Mouse (Mus musculus) left cerebral cortex, postnatal 36 days (tissue): ENCODE measurements around the gene Camk1d. TPM values are rescaled to one million over a fixed set of nuclear protein-coding genes. Genes with fewer than 3 reads are reported as not detected.
"Not testable (repeated sequence)": the region's sequence is repeated elsewhere in the genome, so short reads cannot be mapped to it uniquely, and the experiment has no call there.

Experiments
- DNase-seq, 2 experiments: peaks; one replicate each; pipeline ENCODE4 v3.0.0; 2021 to 2022; ENCODE audit warnings: low spot score in 2 of 2, mixed read lengths in 1 of 2
- intact Hi-C: fragments of 180-260 bp; cut with DNase I; formaldehyde crosslinking; loops from one replicate; pipeline ENCODE4 v1.15.1; 2025
- total RNA-seq, 2 experiments: library from RNA; stranded (reverse); gene quantifications; 2 replicates each; pipeline ENCODE4 v1.2.3; 2021

The Camk1d gene
- total RNA-seq, 2 experiments from 2014 or later = 121 to 124 TPM

- DNase-seq = no peak
- intact Hi-C loops = loop anchor here (10.0 kb wide), 1 partner anchor 141 kb away; no protein-coding TSS in a partner anchor
These were observed 118.7 kb downstream of the Camk1d start for GRCm38 (mm10) chr2:5595356-5596191.

GRCm38 (mm10) chr2:5592461-5593136 is 121.7 kb downstream of the Camk1d start:
- no peak for DNase-seq
- intact Hi-C loops = loop anchor here (10.0 kb wide), 1 partner anchor 138 kb away; no protein-coding TSS in a partner anchor

GRCm38 (mm10) chr2:5590074-5590473 is 124.2 kb downstream of the Camk1d start:
- intact Hi-C loops = loop anchor here (10.0 kb wide), 1 partner anchor 135 kb away; no protein-coding TSS in a partner anchor
- no peak for DNase-seq

GRCm38 (mm10) chr2:5589163-5589562 is 125.2 kb downstream of the Camk1d start:
- no peak for DNase-seq
- intact Hi-C loops = no loop called here

GRCm38 (mm10) chr2:5588329-5588982 is 125.9 kb downstream of the Camk1d start:
- intact Hi-C loops = no loop called here
- no peak for DNase-seq

GRCm38 (mm10) chr2:5584318-5585027 is 129.8 kb downstream of the Camk1d start:
- intact Hi-C loops = no loop called here
- DNase-seq = no peak

- intact Hi-C loops = no loop called here
- no peak for DNase-seq
These were observed 134.9 kb downstream of the Camk1d start for GRCm38 (mm10) chr2:5579391-5579790.

- no peak for DNase-seq
- intact Hi-C loops = no loop called here
These were observed 136.8 kb downstream of the Camk1d start for GRCm38 (mm10) chr2:5577399-5578129.

- intact Hi-C loops = no loop called here
- DNase-seq = no peak
These were observed 141.9 kb downstream of the Camk1d start for GRCm38 (mm10) chr2:5572314-5573006.

GRCm38 (mm10) chr2:5566611-5567010 is 147.7 kb downstream of the Camk1d start:
- DNase-seq = no peak
- intact Hi-C loops = no loop called here

- intact Hi-C loops = no loop called here
- DNase-seq = no peak
These were observed 150.6 kb downstream of the Camk1d start for GRCm38 (mm10) chr2:5563685-5564084.

- intact Hi-C loops = no loop called here
- no peak for DNase-seq
These were observed 152.9 kb downstream of the Camk1d start for GRCm38 (mm10) chr2:5561446-5561845.

GRCm38 (mm10) chr2:5553264-5553663 is 161.1 kb downstream of the Camk1d start:
- peak; percentile 29 to 38 for DNase-seq
- intact Hi-C loops = no loop called here

- intact Hi-C loops = no loop called here
- DNase-seq = no peak
These were observed 162.5 kb downstream of the Camk1d start for GRCm38 (mm10) chr2:5551758-5552255.

- intact Hi-C loops = no loop called here
These were observed 165.0 kb downstream of the Camk1d start for GRCm38 (mm10) chr2:5549334-5549733.

GRCm38 (mm10) chr2:5548872-5549271 is 165.4 kb downstream of the Camk1d start:
- DNase-seq = peak in 1 of 2 experiments; percentile 9
- intact Hi-C loops = no loop called here

More at GRCm38 (mm10) chr2:5549334-5549733, 165.0 kb downstream of the Camk1d start:
- no peak for DNase-seq

GRCm38 (mm10) chr2:5540870-5541269 is 173.4 kb downstream of the Camk1d start:
- intact Hi-C loops = no loop called here
- peak in 1 of 2 experiments; percentile 26 for DNase-seq

- intact Hi-C loops = loop anchor here (10.0 kb wide), 1 partner anchor 175 kb away; the partner anchor contains the start of gene Camk1d
- DNase-seq = not testable (repeated sequence)
These were observed 174.4 kb downstream of the Camk1d start for GRCm38 (mm10) chr2:5539894-5540293.
